Mouse (Mus musculus): Measurements from ENCODE around the gene Meis2. TPM values are rescaled to one million over a fixed set of nuclear protein-coding genes. Genes with fewer than 3 reads are reported as not detected.
A peak's percentile ranks its signal among the peaks of the same experiment; 100 is the strongest.

Gene Meis2
- polyA plus RNA-seq, 1 experiment from 2014 or later = 72.6 TPM

DNA sequence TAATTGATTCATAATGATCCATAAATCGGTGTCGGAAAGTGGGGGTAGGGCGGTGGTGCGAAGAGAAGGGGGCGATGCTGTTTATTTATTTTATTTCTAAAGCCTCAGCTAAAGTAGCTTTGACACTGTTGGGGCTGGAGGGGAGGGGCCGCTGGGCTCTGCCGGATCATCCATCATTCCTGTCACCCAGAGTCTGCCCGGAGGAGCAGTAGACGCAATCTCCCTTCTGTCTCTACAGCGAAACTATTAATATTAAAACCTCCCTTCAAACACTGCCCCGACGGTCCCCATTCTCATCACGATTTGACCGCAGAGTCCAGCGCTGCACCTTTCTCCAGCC, 205.5 kb downstream of the Meis2 start:
- Histone ChIP-seq H3K9ac (replicated peaks; ENCODE audit: low read length) (peak overlapping the region; percentile 61), H3K36me3 (ENCODE audit: insufficient read depth, low read length) (peaks cover 10% of the 10 kb centered on the region; the same call in 1 of the 2 replicates)
- WGBS = 0% methylated on average over 15 of the region's 15 CpGs

DNA sequence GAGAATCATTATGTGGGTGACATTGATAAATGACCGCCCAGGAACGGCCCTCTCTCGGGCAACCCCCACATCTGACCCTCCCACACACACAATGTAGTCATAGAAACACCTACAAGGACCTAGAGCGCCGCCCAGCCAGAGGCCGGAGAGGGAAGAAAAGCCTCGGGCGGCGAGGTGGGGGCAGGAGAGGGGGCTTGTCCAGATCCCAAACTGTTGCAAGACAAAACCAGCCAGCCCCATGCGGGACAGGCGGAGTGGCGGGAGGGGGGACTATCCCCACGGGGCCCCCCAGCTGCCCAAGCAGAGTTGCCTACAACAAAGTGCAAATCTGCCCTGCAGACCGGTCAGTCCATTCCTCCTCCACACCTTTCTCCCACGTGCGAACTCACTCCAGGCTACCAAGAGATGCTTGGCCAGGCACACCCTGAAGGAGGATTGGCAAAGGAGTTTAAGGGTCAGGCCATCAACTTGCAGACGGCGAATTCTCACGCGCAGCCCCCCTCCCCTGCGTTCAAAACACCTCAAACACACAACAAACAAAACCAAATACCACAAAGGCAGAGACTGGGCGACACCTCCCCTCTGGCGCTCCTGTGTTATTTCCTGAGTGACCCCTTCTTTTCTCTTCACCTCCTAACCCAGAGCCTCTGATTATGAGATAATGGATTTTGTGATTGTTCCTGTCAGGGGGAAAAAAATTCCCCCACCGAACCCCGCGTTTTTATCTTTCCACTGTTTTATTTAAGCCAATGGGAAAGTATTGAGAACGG, 206.1 kb downstream of the Meis2 start:
- H3K27ac ChIP-seq (ENCODE audit: low read length) = peak overlapping the region; percentile 95

More for the DNA sequence above, 205.5 kb downstream of the Meis2 start:
- H3K27ac ChIP-seq (ENCODE audit: low read length) = peak overlapping the region; percentile 95
- no peaks in the 10 kb centered on the region for H3K9me3 ChIP-seq (ENCODE audit: low read length)
- ATAC-seq (ENCODE audit: low FRiP score, low TSS enrichment) = peak; percentile 69; the same call in 1 of the 2 replicates
- 0 out of 2 replicates have a peak, but pooled peaks cover 2% of the 10 kb centered on the region for H3K27me3 ChIP-seq (ENCODE audit: insufficient read depth, low read length)
- H3K4me1 ChIP-seq (ENCODE audit: insufficient read depth, low read length) = peaks cover 43% of the 10 kb centered on the region
- H3K4me2 ChIP-seq (replicated peaks; ENCODE audit: low read depth, low read length) = peak overlapping the region; percentile 63
- peak overlapping the region; percentile 39 for H3K4me3 ChIP-seq (ENCODE audit: low read length)

DNA sequence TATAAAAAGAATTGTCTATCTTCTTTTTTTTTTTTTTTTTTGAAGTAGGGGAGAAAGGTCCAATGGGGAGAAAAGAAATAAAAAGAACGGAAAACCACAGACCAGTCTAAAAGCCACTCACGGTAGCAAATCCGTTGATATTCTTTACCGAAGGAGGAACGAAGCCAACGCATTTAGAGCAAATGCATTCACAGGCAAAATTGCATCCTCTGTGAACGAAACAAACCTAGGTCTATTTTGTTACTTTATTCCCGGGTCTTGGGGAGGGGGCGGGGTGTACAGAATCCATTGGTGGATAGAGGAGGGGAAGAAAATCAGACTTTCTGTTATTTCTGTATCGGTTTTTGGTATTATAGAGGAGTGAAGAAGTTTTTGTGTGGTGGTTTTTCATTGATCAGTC, 206.7 kb downstream of the Meis2 start:
- peak overlapping the region; percentile 95 for H3K27ac ChIP-seq (ENCODE audit: low read length)
- H3K9ac ChIP-seq (replicated peaks; ENCODE audit: low read length) = peak overlapping the region; percentile 47; the same call in 1 of the 2 replicates

More for the DNA sequence above, 206.1 kb downstream of the Meis2 start:
- Histone ChIP-seq H3K9ac (replicated peaks; ENCODE audit: low read length) (peak overlapping the region; percentile 47), H3K4me3 (ENCODE audit: low read length) (peak overlapping the region; percentile 39), H3K4me1 (ENCODE audit: insufficient read depth, low read length) (peaks cover 48% of the 10 kb centered on the region), H3K36me3 (ENCODE audit: insufficient read depth, low read length) (peaks cover 10% of the 10 kb centered on the region; the same call in 1 of the 2 replicates), H3K4me2 (replicated peaks; ENCODE audit: low read depth, low read length) (peak overlapping the region; percentile 63), H3K9me3 (ENCODE audit: low read length) (no peaks in the 10 kb centered on the region), H3K27me3 (ENCODE audit: insufficient read depth, low read length) (0 out of 2 replicates have a peak, but pooled peaks cover 2% of the 10 kb centered on the region)
- peak; percentile 76 for ATAC-seq (ENCODE audit: low FRiP score, low TSS enrichment)
- WGBS = under 1% methylated on average over 27 of the region's 27 CpGs

DNA sequence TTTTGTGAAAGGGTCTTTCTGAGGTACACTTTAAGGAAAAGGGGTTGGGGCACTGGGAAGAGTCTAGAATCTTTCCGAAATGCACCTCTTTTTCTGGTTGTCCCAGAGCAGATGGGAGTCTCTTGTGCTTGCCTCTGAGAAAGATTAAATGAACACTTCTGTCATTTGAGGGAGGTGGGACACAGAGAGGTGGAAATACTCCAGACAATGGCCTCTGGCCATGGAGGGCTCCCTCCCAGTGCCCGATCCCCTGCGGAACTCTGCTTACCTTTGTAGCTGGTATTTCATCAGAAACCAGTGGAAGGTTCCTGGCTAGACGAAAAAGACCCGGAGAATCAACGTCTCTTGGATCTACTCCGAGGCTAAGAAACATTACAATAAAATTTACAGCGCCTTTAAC, 207.4 kb downstream of the Meis2 start:
- 12% methylated on average over 8 of the region's 8 CpGs for WGBS
- peak overlapping the region; percentile 87 for H3K27ac ChIP-seq (ENCODE audit: low read length)
- H3K4me2 ChIP-seq (replicated peaks; ENCODE audit: low read depth, low read length) = peak overlapping the region; percentile 34
- 0 out of 2 replicates have a peak, but pooled peaks cover 2% of the 10 kb centered on the region for H3K27me3 ChIP-seq (ENCODE audit: insufficient read depth, low read length)
- H3K4me1 ChIP-seq (ENCODE audit: insufficient read depth, low read length) = peaks cover 59% of the 10 kb centered on the region
- H3K9me3 ChIP-seq (ENCODE audit: low read length) = no peaks in the 10 kb centered on the region
- H3K4me3 ChIP-seq (ENCODE audit: low read length) = peak overlapping the region; percentile 16
- peak overlapping the region; percentile 53 for H3K9ac ChIP-seq (replicated peaks; ENCODE audit: low read length)
- no peak for ATAC-seq (ENCODE audit: low FRiP score, low TSS enrichment)
- H3K36me3 ChIP-seq (ENCODE audit: insufficient read depth, low read length) = no peaks in the 10 kb centered on the region

More for the DNA sequence above, 206.7 kb downstream of the Meis2 start:
- Histone ChIP-seq H3K36me3 (ENCODE audit: insufficient read depth, low read length) (peaks cover 7% of the 10 kb centered on the region; the same call in 1 of the 2 replicates), H3K4me2 (replicated peaks; ENCODE audit: low read depth, low read length) (peak overlapping the region; percentile 63), H3K4me1 (ENCODE audit: insufficient read depth, low read length) (peaks cover 54% of the 10 kb centered on the region), H3K9me3 (ENCODE audit: low read length) (no peaks in the 10 kb centered on the region), H3K4me3 (ENCODE audit: low read length) (peak overlapping the region; percentile 39), H3K27me3 (ENCODE audit: insufficient read depth, low read length) (0 out of 2 replicates have a peak, but pooled peaks cover 2% of the 10 kb centered on the region)
- ATAC-seq (ENCODE audit: low FRiP score, low TSS enrichment) = no peak
- 2% methylated on average over 10 of the region's 10 CpGs for WGBS

DNA sequence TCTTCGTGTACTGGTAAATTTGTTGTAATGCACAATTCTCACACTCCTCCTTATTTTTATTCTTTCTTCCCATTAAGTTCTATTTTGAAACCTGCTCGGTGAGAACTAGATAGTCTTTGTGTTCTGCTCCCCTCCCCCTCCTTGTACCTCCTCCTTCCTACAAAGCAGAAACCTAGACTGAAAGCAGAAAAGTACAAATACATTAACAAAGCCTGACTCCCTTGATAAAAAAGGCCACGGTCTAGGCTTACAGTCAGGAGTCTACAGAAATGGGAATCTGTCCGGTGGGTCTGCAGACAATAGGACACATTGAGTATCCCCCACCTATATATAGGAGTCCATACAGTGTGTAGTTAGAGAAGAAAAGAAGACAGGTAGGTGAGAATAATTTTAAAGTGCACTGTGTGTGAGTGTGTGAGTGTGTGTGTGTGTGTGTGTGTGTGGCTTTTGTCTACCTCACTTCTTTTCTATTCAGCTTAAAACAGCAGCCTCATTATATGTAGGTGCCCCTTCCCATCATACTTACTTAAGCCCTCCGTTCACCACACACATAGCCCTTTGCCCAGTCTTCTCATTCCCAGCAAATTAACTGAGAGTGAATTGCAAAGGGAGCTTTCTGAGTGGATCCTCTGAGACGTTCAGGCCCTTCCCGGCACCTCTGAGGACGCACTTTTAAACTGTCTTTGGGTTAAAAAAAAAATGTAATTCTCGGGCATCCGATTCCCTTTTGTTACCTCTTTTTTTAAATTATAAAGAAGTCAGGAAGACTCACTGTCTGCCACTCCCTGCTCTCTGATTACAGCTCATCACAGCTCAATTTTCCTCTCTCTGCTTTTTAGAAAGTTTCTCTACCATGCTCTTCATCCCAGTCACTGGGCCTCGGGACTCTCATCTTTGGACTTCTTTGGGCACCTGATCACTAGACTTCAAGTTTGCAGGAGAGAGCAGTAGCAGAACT, 208.2 kb downstream of the Meis2 start:
- ATAC-seq (ENCODE audit: low FRiP score, low TSS enrichment) = no peak
- Histone ChIP-seq H3K4me2 (replicated peaks; ENCODE audit: low read depth, low read length) (peak overlapping the region; percentile 34), H3K4me1 (ENCODE audit: insufficient read depth, low read length) (peaks cover 63% of the 10 kb centered on the region), H3K27me3 (ENCODE audit: insufficient read depth, low read length) (0 out of 2 replicates have a peak, but pooled peaks cover 2% of the 10 kb centered on the region), H3K4me3 (ENCODE audit: low read length) (peak overlapping the region; percentile 16; the same call in 1 of the 2 replicates), H3K9me3 (ENCODE audit: low read length) (no peaks in the 10 kb centered on the region), H3K36me3 (ENCODE audit: insufficient read depth, low read length) (no peaks in the 10 kb centered on the region), H3K27ac (ENCODE audit: low read length) (peak overlapping the region; percentile 87), H3K9ac (replicated peaks; ENCODE audit: low read length) (peak overlapping the region; percentile 53)
- 10% methylated on average over 11 of the region's 11 CpGs for WGBS

DNA sequence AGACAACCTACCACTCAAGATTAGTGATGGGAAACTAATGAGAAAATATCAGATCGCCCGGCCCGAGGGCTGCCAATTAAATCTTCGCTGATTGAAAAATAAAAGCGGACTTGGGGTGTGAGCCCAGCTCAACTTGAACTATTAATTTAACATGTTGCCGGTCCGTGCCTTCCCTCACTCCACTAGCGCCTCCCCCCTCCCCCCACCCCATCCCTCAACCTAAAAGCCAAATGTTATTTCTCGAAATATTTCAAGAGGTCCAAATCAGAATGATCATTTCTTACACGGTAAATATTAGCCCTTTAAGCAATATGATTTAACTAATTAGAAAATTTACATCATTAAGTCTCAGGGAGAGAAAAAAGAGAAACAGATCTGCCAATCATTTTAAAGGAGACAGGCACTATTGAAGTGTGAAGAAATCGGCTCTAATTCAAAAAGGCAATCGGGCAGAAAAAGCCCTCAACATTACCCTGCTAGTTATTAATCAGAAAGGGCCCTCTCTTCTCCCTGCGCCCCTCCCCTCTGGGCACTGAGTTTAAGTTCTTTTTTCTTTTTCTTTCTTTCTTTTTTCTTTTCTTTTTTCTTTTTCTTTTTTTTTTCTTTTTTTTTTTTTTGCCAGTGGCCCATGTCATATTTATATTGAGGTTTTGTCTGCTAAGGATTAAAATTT, 209.1 kb downstream of the Meis2 start:
- H3K27me3 ChIP-seq (ENCODE audit: insufficient read depth, low read length) = 0 out of 2 replicates have a peak, but pooled peaks cover 4% of the 10 kb centered on the region
- WGBS = 4% methylated on average over 13 of the region's 13 CpGs

DNA sequence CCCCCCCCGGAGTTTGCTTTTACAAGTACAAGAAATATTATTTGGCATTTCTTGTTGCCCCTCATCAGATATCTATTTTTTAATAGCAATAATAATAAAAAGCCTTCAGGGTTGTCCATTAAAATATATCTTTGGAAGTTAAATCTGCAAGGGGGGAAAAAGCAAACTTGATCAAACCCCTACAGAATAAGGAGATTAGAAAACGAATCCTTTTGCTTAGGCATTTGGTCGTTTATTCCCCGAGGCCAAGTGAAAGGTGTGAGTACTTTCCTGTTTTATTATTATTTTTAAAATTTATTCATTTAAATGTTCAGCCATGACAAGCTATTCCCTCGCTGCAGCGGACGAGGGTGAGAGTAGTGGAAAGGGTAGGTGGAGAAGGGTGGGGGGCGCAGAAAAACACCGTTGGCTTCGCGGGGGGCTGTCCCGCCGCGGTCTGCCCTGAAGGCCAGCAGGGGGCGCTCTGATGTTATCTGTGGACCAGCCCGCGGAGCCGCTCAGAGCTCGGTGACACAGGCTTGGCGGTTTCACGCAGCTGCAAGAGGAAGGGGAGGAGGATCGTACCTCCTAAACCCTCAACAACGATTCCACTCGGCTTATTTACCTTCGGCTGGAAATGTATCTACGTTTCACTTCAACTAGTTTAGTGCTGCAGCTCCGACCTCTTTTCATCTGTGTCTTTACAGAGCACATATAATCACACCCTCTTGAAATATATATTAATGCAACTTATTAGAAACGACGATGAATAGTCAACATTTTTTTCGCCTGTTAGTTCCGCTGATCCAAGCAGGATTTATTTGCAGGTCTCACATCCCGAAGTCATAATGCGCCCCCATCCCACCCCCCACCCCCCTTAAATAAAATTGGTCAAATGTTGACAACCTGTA, 209.9 kb downstream of the Meis2 start:
- peaks cover 60% of the 10 kb centered on the region for H3K4me1 ChIP-seq (ENCODE audit: insufficient read depth, low read length)
- 0 out of 2 replicates have a peak, but pooled peaks cover 4% of the 10 kb centered on the region for H3K27me3 ChIP-seq (ENCODE audit: insufficient read depth, low read length)
- H3K27ac ChIP-seq (ENCODE audit: low read length) = peak overlapping the region; percentile 70

More for the DNA sequence above, 209.1 kb downstream of the Meis2 start:
- Histone ChIP-seq H3K36me3 (ENCODE audit: insufficient read depth, low read length) (no peaks in the 10 kb centered on the region), H3K4me2 (replicated peaks; ENCODE audit: low read depth, low read length) (peak overlapping the region; percentile 69), H3K4me1 (ENCODE audit: insufficient read depth, low read length) (peaks cover 67% of the 10 kb centered on the region), H3K4me3 (ENCODE audit: low read length) (peak overlapping the region; percentile 42), H3K9me3 (ENCODE audit: low read length) (no peaks in the 10 kb centered on the region), H3K27ac (ENCODE audit: low read length) (peak overlapping the region; percentile 70), H3K9ac (replicated peaks; ENCODE audit: low read length) (peak overlapping the region; percentile 61)
- ATAC-seq (ENCODE audit: low FRiP score, low TSS enrichment) = no peak

DNA sequence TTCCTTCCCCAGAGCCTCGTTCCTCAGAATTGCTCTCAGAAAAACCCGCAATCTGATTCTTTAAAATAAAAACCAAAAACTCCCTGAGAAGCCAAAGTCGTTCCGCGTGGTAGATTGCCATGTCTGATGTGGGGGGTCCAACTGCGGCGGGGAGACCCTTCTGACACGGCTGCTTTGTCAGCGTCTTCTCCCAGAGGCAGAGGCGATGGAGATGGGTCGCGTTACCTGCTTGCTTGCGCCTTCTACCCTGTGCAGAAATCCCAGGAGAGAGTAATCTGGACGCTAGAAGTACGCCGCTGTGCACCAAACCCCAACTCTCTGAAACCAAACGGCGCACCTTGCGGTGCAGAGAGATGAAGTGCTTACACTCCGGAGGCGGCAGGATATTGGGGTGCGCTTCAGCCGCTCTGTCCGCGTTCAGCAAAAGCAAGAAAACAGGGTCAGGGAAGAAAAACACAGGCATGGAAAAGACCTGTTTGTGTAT, 210.8 kb downstream of the Meis2 start:
- peak overlapping the region; percentile 69 for H3K4me2 ChIP-seq (replicated peaks; ENCODE audit: low read depth, low read length)
- no peaks in the 10 kb centered on the region for H3K36me3 ChIP-seq (ENCODE audit: insufficient read depth, low read length)
- no peaks in the 10 kb centered on the region for H3K9me3 ChIP-seq (ENCODE audit: low read length)
- WGBS = under 1% methylated on average over 25 of the region's 25 CpGs
- peak overlapping the region; percentile 72 for H3K27ac ChIP-seq (ENCODE audit: low read length)
- H3K4me3 ChIP-seq (ENCODE audit: low read length) = peak overlapping the region; percentile 27
- ATAC-seq (ENCODE audit: low FRiP score, low TSS enrichment) = no peak
- H3K4me1 ChIP-seq (ENCODE audit: insufficient read depth, low read length) = peaks cover 55% of the 10 kb centered on the region
- H3K27me3 ChIP-seq (ENCODE audit: insufficient read depth, low read length) = 0 out of 2 replicates have a peak, but pooled peaks cover 4% of the 10 kb centered on the region
- H3K9ac ChIP-seq (replicated peaks; ENCODE audit: low read length) = peak overlapping the region; percentile 47

More for the DNA sequence above, 209.9 kb downstream of the Meis2 start:
- Histone ChIP-seq H3K4me3 (ENCODE audit: low read length) (peak overlapping the region; percentile 42), H3K4me2 (replicated peaks; ENCODE audit: low read depth, low read length) (peak overlapping the region; percentile 69), H3K9ac (replicated peaks; ENCODE audit: low read length) (peak overlapping the region; percentile 61), H3K36me3 (ENCODE audit: insufficient read depth, low read length) (no peaks in the 10 kb centered on the region), H3K9me3 (ENCODE audit: low read length) (no peaks in the 10 kb centered on the region)
- WGBS = under 1% methylated on average over 33 of the region's 33 CpGs
- peak; percentile 53; the same call in 1 of the 2 replicates for ATAC-seq (ENCODE audit: low FRiP score, low TSS enrichment)
